Mouse (Mus musculus): ENCODE data around the gene Dapp1. TPM values are rescaled to one million over a fixed set of nuclear protein-coding genes. Genes with fewer than 3 reads are reported as not detected.

The Dapp1 gene
- polyA plus RNA-seq, 2 experiments, result 8.8 to 11.5 TPM

GRCm38 (mm10) chr3:137913093-137913492 lies 68.3 kb downstream of the Dapp1 start:
- H3K36me3 ChIP-seq (replicated peaks; ENCODE audit: control insufficient read depth, insufficient read depth, low read depth), result no peaks in the 10 kb centered on the region
- H3K27ac ChIP-seq, result no peak overlapping the region
- no peak overlapping the region for H3K4me3 ChIP-seq (ENCODE audit: insufficient read depth in 1 of 2, low read depth in 2 of 2, low read length in 2 of 2)
- H3K27me3 ChIP-seq (ENCODE audit: control insufficient read depth, insufficient read depth, low read length), result no peaks in the 10 kb centered on the region
- H3K4me2 ChIP-seq (ENCODE audit: low read depth), result no peak overlapping the region
- no peak overlapping the region for H3K9ac ChIP-seq (replicated peaks)
- TF ChIP-seq CTCF (IDR thresholded peaks at IDR 0.05; ENCODE audit: low read depth) (no peak), EP300 (IDR thresholded peaks at IDR 0.05; ENCODE audit: low read depth) (no peak)
- H3K9me3 ChIP-seq (ENCODE audit: control insufficient read depth, low read length), result no peaks in the 10 kb centered on the region
- WGBS (ENCODE audit: insufficient replicate concordance), result 47% methylated on average over 2 of the region's 2 CpGs
- H3K4me1 ChIP-seq (replicated peaks; ENCODE audit: control insufficient read depth in 2 of 2, insufficient read depth in 2 of 2, low read length in 1 of 2), result peaks cover 3 to 7% of the 10 kb centered on the region in 2 experiments
- DNase-seq (ENCODE audit: low read depth in 3 of 3, low spot score in 3 of 3), result no peak
- ATAC-seq (ENCODE audit: insufficient read depth), result no peak

GRCm38 (mm10) chr3:137900149-137900548 lies 81.2 kb downstream of the Dapp1 start:
- TF ChIP-seq CTCF (IDR thresholded peaks at IDR 0.05; ENCODE audit: low read depth), result no peak
- TF ChIP-seq EP300 (IDR thresholded peaks at IDR 0.05; ENCODE audit: low read depth), result no peak
- no peaks in the 10 kb centered on the region for H3K9me3 ChIP-seq (ENCODE audit: control insufficient read depth, low read length)
- no peak overlapping the region for H3K27ac ChIP-seq
- no peaks in the 10 kb centered on the region for H3K27me3 ChIP-seq (ENCODE audit: control insufficient read depth, insufficient read depth, low read length)
- no peaks in the 10 kb centered on the region for H3K4me1 ChIP-seq (replicated peaks; ENCODE audit: control insufficient read depth in 2 of 2, insufficient read depth in 2 of 2, low read length in 1 of 2)
- ATAC-seq (ENCODE audit: insufficient read depth) (no peak), DNase-seq (ENCODE audit: low read depth in 3 of 3, low spot score in 3 of 3) (no peak)
- no peaks in the 10 kb centered on the region for H3K36me3 ChIP-seq (replicated peaks; ENCODE audit: control insufficient read depth, insufficient read depth, low read depth)
- H3K4me2 ChIP-seq (ENCODE audit: low read depth), result no peak overlapping the region
- WGBS (ENCODE audit: insufficient replicate concordance), result 78% methylated on average over 10 of the region's 10 CpGs
- H3K9ac ChIP-seq (replicated peaks), result no peak overlapping the region
- no peak overlapping the region for H3K4me3 ChIP-seq (ENCODE audit: insufficient read depth in 1 of 2, low read depth in 2 of 2, low read length in 2 of 2)

GRCm38 (mm10) chr3:137897685-137898084 lies 83.7 kb downstream of the Dapp1 start:
- H3K9ac ChIP-seq (replicated peaks), result no peak overlapping the region
- H3K9me3 ChIP-seq (ENCODE audit: control insufficient read depth, low read length), result no peaks in the 10 kb centered on the region
- no peaks in the 10 kb centered on the region for H3K27me3 ChIP-seq (ENCODE audit: control insufficient read depth, insufficient read depth, low read length)
- 58% methylated on average over 5 of the region's 5 CpGs for WGBS (ENCODE audit: insufficient replicate concordance)
- H3K4me1 ChIP-seq (replicated peaks; ENCODE audit: control insufficient read depth in 2 of 2, insufficient read depth in 2 of 2, low read length in 1 of 2), result no peaks in the 10 kb centered on the region
- ATAC-seq (ENCODE audit: insufficient read depth) (no peak), DNase-seq (ENCODE audit: low read depth in 3 of 3, low spot score in 3 of 3) (no peak)
- no peaks in the 10 kb centered on the region for H3K36me3 ChIP-seq (replicated peaks; ENCODE audit: control insufficient read depth, insufficient read depth, low read depth)
- TF ChIP-seq CTCF (IDR thresholded peaks at IDR 0.05; ENCODE audit: low read depth) (no peak), EP300 (IDR thresholded peaks at IDR 0.05; ENCODE audit: low read depth) (no peak)
- H3K4me3 ChIP-seq (ENCODE audit: insufficient read depth in 1 of 2, low read depth in 2 of 2, low read length in 2 of 2), result no peak overlapping the region
- H3K4me2 ChIP-seq (ENCODE audit: low read depth), result no peak overlapping the region
- no peak overlapping the region for H3K27ac ChIP-seq

- H3K9ac ChIP-seq (replicated peaks), result no peak overlapping the region
- no peak overlapping the region for H3K4me3 ChIP-seq (ENCODE audit: insufficient read depth in 1 of 2, low read depth in 2 of 2, low read length in 2 of 2)
- H3K36me3 ChIP-seq (replicated peaks; ENCODE audit: control insufficient read depth, insufficient read depth, low read depth), result no peaks in the 10 kb centered on the region
Observed at GRCm38 (mm10) chr3:137896867-137897266, 84.5 kb downstream of the Dapp1 start.

GRCm38 (mm10) chr3:137896386-137896785 lies 85.0 kb downstream of the Dapp1 start:
- no peaks in the 10 kb centered on the region for H3K9me3 ChIP-seq (ENCODE audit: control insufficient read depth, low read length)
- no peaks in the 10 kb centered on the region for H3K36me3 ChIP-seq (replicated peaks; ENCODE audit: control insufficient read depth, insufficient read depth, low read depth)
- DNase-seq (ENCODE audit: low read depth in 3 of 3, low spot score in 3 of 3) (no peak), ATAC-seq (ENCODE audit: insufficient read depth) (no peak)
- H3K9ac ChIP-seq (replicated peaks), result no peak overlapping the region
- no peaks in the 10 kb centered on the region for H3K4me1 ChIP-seq (replicated peaks; ENCODE audit: control insufficient read depth in 2 of 2, insufficient read depth in 2 of 2, low read length in 1 of 2)
- no peak overlapping the region for H3K27ac ChIP-seq
- no peak overlapping the region for H3K4me2 ChIP-seq (ENCODE audit: low read depth)
- H3K27me3 ChIP-seq (ENCODE audit: control insufficient read depth, insufficient read depth, low read length), result no peaks in the 10 kb centered on the region
- WGBS (ENCODE audit: insufficient replicate concordance), result 83% methylated on average over 4 of the region's 4 CpGs
- no peak for TF ChIP-seq CTCF (IDR thresholded peaks at IDR 0.05; ENCODE audit: low read depth)
- no peak for TF ChIP-seq EP300 (IDR thresholded peaks at IDR 0.05; ENCODE audit: low read depth)
- no peak overlapping the region for H3K4me3 ChIP-seq (ENCODE audit: insufficient read depth in 1 of 2, low read depth in 2 of 2, low read length in 2 of 2)

More at GRCm38 (mm10) chr3:137896867-137897266, 84.5 kb downstream of the Dapp1 start:
- ATAC-seq (ENCODE audit: insufficient read depth) (no peak), DNase-seq (ENCODE audit: low read depth in 3 of 3, low spot score in 3 of 3) (no peak)
- Histone ChIP-seq H3K9me3 (ENCODE audit: control insufficient read depth, low read length) (no peaks in the 10 kb centered on the region), H3K4me2 (ENCODE audit: low read depth) (no peak overlapping the region), H3K27ac (no peak overlapping the region), H3K4me1 (replicated peaks; ENCODE audit: control insufficient read depth in 2 of 2, insufficient read depth in 2 of 2, low read length in 1 of 2) (no peaks in the 10 kb centered on the region), H3K27me3 (ENCODE audit: control insufficient read depth, insufficient read depth, low read length) (no peaks in the 10 kb centered on the region)
- no peak for TF ChIP-seq CTCF (IDR thresholded peaks at IDR 0.05; ENCODE audit: low read depth)
- no peak for TF ChIP-seq EP300 (IDR thresholded peaks at IDR 0.05; ENCODE audit: low read depth)
- WGBS (ENCODE audit: insufficient replicate concordance), result 74% methylated on average over 3 of the region's 3 CpGs

Measured in liver, embryonic 14.5 days (tissue).